Mouse (Mus musculus) ES-Bruce4 (cell line): Measurements from ENCODE around the gene Mboat1. TPM values are rescaled to one million over a fixed set of nuclear protein-coding genes. Genes with fewer than 3 reads are reported as not detected.

ENCODE experiments used
- H3K27ac ChIP-seq: 2 replicates; pipeline ENCODE4 v1.5.1; 2012; ENCODE audit warnings: low read length, inconsistent platforms; ENCODE audit not compliant: insufficient read depth
- H3K27me3 ChIP-seq: 2 replicates; pipeline ENCODE4 v1.6.1; 2012; ENCODE audit warnings: mild to moderate bottlenecking, low read length, inconsistent platforms; ENCODE audit not compliant: control insufficient read depth, poor library complexity, insufficient read depth, severe bottlenecking
- H3K36me3 ChIP-seq: 2 replicates; pipeline ENCODE4 v1.6.1; 2012; ENCODE audit warnings: inconsistent platforms, mild to moderate bottlenecking, low read length, moderate library complexity; ENCODE audit not compliant: control insufficient read depth, poor library complexity, insufficient read depth, severe bottlenecking
- H3K4me1 ChIP-seq: one replicate; pipeline ENCODE4 v1.8.1; 2011; ENCODE audit warnings: low read length; ENCODE audit not compliant: control insufficient read depth, insufficient read depth
- H3K4me3 ChIP-seq: 2 replicates; pipeline ENCODE4 v1.5.1; 2011; ENCODE audit warnings: low read depth, mild to moderate bottlenecking, low read length
- H3K9ac ChIP-seq: 2 replicates; pipeline ENCODE4 v1.6.1; 2012; ENCODE audit warnings: low read depth, mild to moderate bottlenecking, inconsistent platforms; ENCODE audit not compliant: poor library complexity, severe bottlenecking
- H3K9me3 ChIP-seq: replicated peaks from 2 replicates; pipeline ENCODE4 v1.6.1; 2012; ENCODE audit warnings: mild to moderate bottlenecking, low read length, inconsistent platforms; ENCODE audit not compliant: control insufficient read depth, poor library complexity, insufficient read depth, severe bottlenecking
- CTCF ChIP-seq: IDR thresholded peaks from one replicate; pipeline ENCODE4 v1.8.1; 2011; ENCODE audit warnings: low read depth, low read length
- EP300 ChIP-seq: IDR thresholded peaks from 2 replicates; pipeline ENCODE4 v1.6.1; 2011; ENCODE audit warnings: low read depth, low read length; ENCODE audit not compliant: insufficient read depth
- POLR2A ChIP-seq: IDR thresholded peaks from one replicate; pipeline ENCODE4 v1.8.1; 2011; ENCODE audit warnings: low read length; ENCODE audit not compliant: insufficient read depth
- polyA plus RNA-seq: library from polyadenylated mRNA; stranded (reverse); fragments of >200 nt; gene quantifications from 2 replicates; pipeline ENCODE4 v1.2.4, GENCODE M21; 2011; ENCODE audit warnings: low read depth; ENCODE audit not compliant: missing spikeins, insufficient read depth, insufficient read length

The Mboat1 gene
- polyA plus RNA-seq, 1 experiment = 6.2 TPM

- Histone ChIP-seq H3K9me3 (no peaks in the 10 kb centered on the region), H3K4me1 (no peaks in the 10 kb centered on the region), H3K4me3 (no peak overlapping the region), H3K36me3 (no peaks in the 10 kb centered on the region), H3K27ac (no peak overlapping the region), H3K27me3 (no peaks in the 10 kb centered on the region), H3K9ac (no peak overlapping the region)
- TF ChIP-seq POLR2A (no peak), EP300 (no peak), CTCF (no peak)
These were observed 33.8 kb downstream of the Mboat1 start for GRCm38 (mm10) chr13:30170061-30170460.

DNA sequence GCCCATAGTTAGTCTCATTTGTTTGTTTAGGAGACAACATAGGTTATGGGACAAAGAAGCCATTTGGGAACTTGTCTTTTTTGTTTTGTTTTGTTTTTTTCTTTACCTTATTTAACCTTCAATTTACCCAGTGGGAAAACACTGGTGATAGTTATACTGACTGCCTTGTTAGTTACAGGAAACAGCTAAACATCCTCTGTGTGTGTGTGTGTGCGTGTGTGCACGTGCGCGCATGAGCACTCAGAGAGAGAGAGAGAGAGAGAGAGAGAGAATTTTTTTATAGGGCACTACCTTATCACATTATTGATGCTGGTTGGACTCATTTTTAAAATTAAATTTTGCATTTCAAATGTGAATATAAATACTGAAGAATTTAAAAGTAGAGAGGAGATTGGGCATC is 38.3 kb downstream of the Mboat1 start:
- H3K27ac ChIP-seq = no peak overlapping the region
- no peaks in the 10 kb centered on the region for H3K9me3 ChIP-seq
- H3K9ac ChIP-seq = no peak overlapping the region
- TF ChIP-seq CTCF (no peak), POLR2A (no peak), EP300 (no peak)
- no peak overlapping the region for H3K4me3 ChIP-seq
- H3K27me3 ChIP-seq = no peaks in the 10 kb centered on the region
- H3K36me3 ChIP-seq = no peaks in the 10 kb centered on the region
- no peaks in the 10 kb centered on the region for H3K4me1 ChIP-seq

DNA sequence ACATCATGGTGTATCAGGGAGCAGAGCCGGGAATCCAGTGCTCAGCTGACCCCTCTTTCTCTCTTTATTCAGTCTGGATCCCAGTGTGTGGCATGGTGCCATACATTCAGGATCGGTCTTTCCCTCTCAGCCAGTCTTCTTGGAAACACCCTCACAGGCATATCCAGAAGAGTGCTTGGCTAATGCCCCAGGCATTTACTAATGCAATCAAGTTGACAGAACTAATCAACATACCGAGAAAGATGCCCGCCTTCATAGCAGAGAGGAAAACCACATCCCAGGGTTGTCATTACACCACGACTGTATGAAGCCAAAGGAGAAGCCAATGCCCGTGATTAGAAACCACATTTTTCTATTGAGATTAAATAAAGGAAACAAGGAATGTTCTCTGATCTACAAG is 41.1 kb downstream of the Mboat1 start:
- no peak overlapping the region for H3K9ac ChIP-seq

GRCm38 (mm10) chr13:30185549-30185948 is 49.3 kb downstream of the Mboat1 start:
- H3K9me3 ChIP-seq = no peaks in the 10 kb centered on the region
- no peak overlapping the region for H3K27ac ChIP-seq
- no peaks in the 10 kb centered on the region for H3K36me3 ChIP-seq
- TF ChIP-seq EP300 (no peak), CTCF (no peak), POLR2A (no peak)
- peaks cover 2% of the 10 kb centered on the region for H3K4me1 ChIP-seq
- no peaks in the 10 kb centered on the region for H3K27me3 ChIP-seq
- no peak overlapping the region for H3K9ac ChIP-seq
- no peak overlapping the region for H3K4me3 ChIP-seq

More for the DNA sequence above, 41.1 kb downstream of the Mboat1 start:
- no peaks in the 10 kb centered on the region for H3K9me3 ChIP-seq
- no peak overlapping the region for H3K27ac ChIP-seq
- no peaks in the 10 kb centered on the region for H3K27me3 ChIP-seq
- no peak overlapping the region for H3K4me3 ChIP-seq
- no peaks in the 10 kb centered on the region for H3K36me3 ChIP-seq
- H3K4me1 ChIP-seq = no peaks in the 10 kb centered on the region
- TF ChIP-seq POLR2A = no peak
- no peak for TF ChIP-seq CTCF

DNA sequence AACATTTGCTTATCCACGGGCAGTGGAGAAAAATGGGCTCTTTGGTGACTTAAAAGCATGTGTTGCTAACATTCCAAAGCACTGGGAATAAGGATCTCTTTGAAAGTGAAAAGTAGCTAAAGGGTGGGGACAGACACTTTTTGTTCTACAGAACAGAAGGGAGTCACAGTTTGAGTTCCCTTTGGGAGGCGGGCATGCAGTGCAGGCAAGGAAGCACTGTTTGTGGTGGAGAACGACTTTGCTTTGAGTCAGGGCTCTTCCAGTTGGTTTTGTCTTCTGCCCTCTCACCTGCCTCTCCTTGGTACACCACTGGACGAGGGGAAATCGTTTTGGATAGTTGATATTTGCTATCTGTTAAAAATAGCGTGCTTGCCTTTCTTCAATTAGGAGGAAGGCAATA is 49.7 kb downstream of the Mboat1 start:
- Histone ChIP-seq H3K9me3 (no peaks in the 10 kb centered on the region), H3K4me3 (no peak overlapping the region), H3K36me3 (no peaks in the 10 kb centered on the region), H3K9ac (no peak overlapping the region), H3K27ac (peak overlapping the region; percentile 85), H3K4me1 (peaks cover 2% of the 10 kb centered on the region), H3K27me3 (no peaks in the 10 kb centered on the region)
- no peak for TF ChIP-seq POLR2A
- no peak for TF ChIP-seq CTCF
- no peak for TF ChIP-seq EP300

DNA sequence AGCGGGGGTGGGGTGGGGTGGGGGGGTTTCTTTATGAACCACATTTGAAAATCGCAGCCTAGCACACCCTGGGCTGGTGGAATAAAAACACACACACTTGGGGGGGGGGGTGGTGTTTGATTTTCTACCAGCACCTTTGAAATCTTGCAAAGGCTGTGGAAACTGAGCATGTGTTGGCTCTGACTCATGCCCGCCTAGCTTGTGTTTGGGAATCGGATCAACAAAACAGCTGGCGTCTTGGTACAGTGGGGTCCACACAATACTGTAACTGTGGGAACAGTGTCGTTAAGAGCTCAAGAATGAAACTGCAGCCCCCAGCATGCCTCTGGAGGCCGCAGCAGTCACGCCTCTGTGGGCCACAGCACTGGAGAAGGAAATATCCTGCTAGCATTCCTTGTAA is 50.2 kb downstream of the Mboat1 start:
- Histone ChIP-seq H3K9ac (no peak overlapping the region), H3K36me3 (no peaks in the 10 kb centered on the region), H3K9me3 (no peaks in the 10 kb centered on the region), H3K4me3 (no peak overlapping the region), H3K27ac (no peak overlapping the region), H3K4me1 (peaks cover 2% of the 10 kb centered on the region), H3K27me3 (no peaks in the 10 kb centered on the region)
- TF ChIP-seq POLR2A = no peak
